Mouse (Mus musculus): ENCODE measurements around the gene Srsf2. TPM values are rescaled to one million over a fixed set of nuclear protein-coding genes. Genes with fewer than 3 reads are reported as not detected.

Gene Srsf2
- polyA plus RNA-seq, 1 experiment from 2014 or later = 935 TPM

DNA sequence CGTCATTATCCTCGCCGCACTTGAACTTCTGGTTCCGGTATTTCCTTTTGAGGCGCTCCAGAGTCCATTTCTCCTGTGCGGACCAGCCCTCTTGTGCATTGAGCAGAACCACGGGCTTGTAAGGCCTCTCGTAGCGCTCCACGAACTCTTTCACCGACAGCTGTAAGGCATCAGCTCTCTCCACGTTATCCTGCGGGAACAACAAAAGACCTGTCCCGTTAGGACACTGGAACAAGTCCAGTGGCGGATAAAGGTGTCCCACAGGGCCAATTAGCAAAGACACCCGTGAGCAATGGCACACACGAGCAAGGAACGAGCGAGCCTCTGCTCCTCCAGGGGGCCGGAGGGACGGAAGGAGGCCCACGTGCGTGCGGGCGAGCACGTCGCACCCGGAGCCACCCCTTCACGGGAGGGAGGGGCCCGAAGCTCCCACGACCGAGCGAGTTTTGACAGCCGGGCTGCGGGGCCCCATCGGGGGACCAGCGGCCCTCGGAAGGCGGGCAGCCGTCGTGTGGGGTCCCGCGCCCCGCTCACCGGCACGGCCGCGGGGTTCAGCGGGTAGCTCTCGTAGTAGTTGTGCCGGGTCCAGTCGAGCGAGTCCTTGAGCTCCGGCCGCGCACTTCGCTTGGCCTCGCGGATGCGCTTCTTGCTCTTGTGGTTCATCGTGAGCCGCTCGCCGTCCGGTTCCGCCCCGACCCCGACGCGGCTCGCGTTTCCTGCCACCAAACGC is 10.2 kb downstream of the Srsf2 start:
- H3K4me1 ChIP-seq (replicated peaks; ENCODE audit: control insufficient read depth, insufficient read depth, low read length) = peaks cover 18% of the 10 kb centered on the region
- DNase-seq (ENCODE audit: low spot score) = peak; percentile 79

GRCm38 (mm10) chr11:116840748-116841147 is 12.1 kb downstream of the Srsf2 start:
- DNase-seq (ENCODE audit: low spot score) (no peak), ATAC-seq (ENCODE audit: low FRiP score) (no peak)
- H3K36me3 ChIP-seq (ENCODE audit: control insufficient read depth, insufficient read depth, low read length) = peaks cover 25% of the 10 kb centered on the region
- WGBS = 94% methylated on average over 4 of the region's 4 CpGs
- H3K4me1 ChIP-seq (replicated peaks; ENCODE audit: control insufficient read depth, insufficient read depth, low read length) = peaks cover 18% of the 10 kb centered on the region
- peak overlapping the region; percentile 69; the same call in 1 of the 2 replicates for H3K4me2 ChIP-seq (replicated peaks; ENCODE audit: low read depth, low read length)
- no peaks in the 10 kb centered on the region for H3K9me3 ChIP-seq (ENCODE audit: control insufficient read depth, low read length)
- no peaks in the 10 kb centered on the region for H3K27me3 ChIP-seq (ENCODE audit: control insufficient read depth, insufficient read depth, low read length)
- no peak overlapping the region for H3K4me3 ChIP-seq (ENCODE audit: low read depth, low read length)
- H3K9ac ChIP-seq (ENCODE audit: low read depth, low read length) = 0 out of 2 replicates have a peak overlapping the region, but pooled peaks have one; percentile 7
- H3K27ac ChIP-seq (ENCODE audit: low read depth, low read length) = no peak overlapping the region

More for the DNA sequence above, 10.2 kb downstream of the Srsf2 start:
- Histone ChIP-seq H3K4me3 (ENCODE audit: low read depth, low read length) (peak overlapping the region; percentile 86), H3K27ac (ENCODE audit: low read depth, low read length) (peak overlapping the region; percentile 99), H3K27me3 (ENCODE audit: control insufficient read depth, insufficient read depth, low read length) (no peaks in the 10 kb centered on the region), H3K36me3 (ENCODE audit: control insufficient read depth, insufficient read depth, low read length) (peaks cover 10% of the 10 kb centered on the region), H3K9me3 (ENCODE audit: control insufficient read depth, low read length) (no peaks in the 10 kb centered on the region), H3K9ac (ENCODE audit: low read depth, low read length) (peak overlapping the region; percentile 86), H3K4me2 (replicated peaks; ENCODE audit: low read depth, low read length) (peak overlapping the region; percentile 69)
- peak; percentile 67 for ATAC-seq (ENCODE audit: low FRiP score)
- WGBS = under 1% methylated on average over 72 of the region's 73 CpGs

- 0 out of 2 replicates have a peak overlapping the region, but pooled peaks have one; percentile 7 for H3K4me2 ChIP-seq (replicated peaks; ENCODE audit: low read depth, low read length)
- 75% methylated on average over 7 of the region's 7 CpGs for WGBS
- ATAC-seq (ENCODE audit: low FRiP score) (no peak), DNase-seq (ENCODE audit: low spot score) (no peak)
- peaks cover 26% of the 10 kb centered on the region for H3K36me3 ChIP-seq (ENCODE audit: control insufficient read depth, insufficient read depth, low read length)
- H3K4me3 ChIP-seq (ENCODE audit: low read depth, low read length) = no peak overlapping the region; the same call in 1 of the 2 replicates
- H3K9me3 ChIP-seq (ENCODE audit: control insufficient read depth, low read length) = no peaks in the 10 kb centered on the region
- no peak overlapping the region for H3K9ac ChIP-seq (ENCODE audit: low read depth, low read length)
- H3K27ac ChIP-seq (ENCODE audit: low read depth, low read length) = 0 out of 2 replicates have a peak overlapping the region, but pooled peaks have one; percentile 10
- peaks cover 18% of the 10 kb centered on the region for H3K4me1 ChIP-seq (replicated peaks; ENCODE audit: control insufficient read depth, insufficient read depth, low read length)
- H3K27me3 ChIP-seq (ENCODE audit: control insufficient read depth, insufficient read depth, low read length) = no peaks in the 10 kb centered on the region
These were observed 13.3 kb downstream of the Srsf2 start for GRCm38 (mm10) chr11:116839601-116840000.

DNA sequence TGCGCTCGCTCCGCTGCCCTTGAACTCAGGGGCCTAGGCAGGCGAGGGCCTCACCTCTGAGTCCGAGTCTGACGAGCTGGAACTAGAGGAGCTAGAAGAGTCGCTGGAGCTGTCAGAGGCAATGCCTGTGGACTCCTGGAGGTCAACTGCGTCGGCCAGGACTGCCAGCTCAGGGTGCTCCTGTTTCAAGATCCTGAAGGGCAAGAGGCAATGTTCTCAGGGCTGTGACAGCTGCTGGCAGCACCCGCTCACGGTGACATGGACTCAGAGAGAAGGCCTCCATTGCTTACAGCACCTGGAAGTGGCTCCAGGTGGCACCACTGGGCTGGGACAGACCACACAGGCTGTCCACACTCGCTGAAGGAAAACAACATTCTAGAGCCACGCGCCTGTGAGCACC is 14.0 kb downstream of the Srsf2 start:
- WGBS = 86% methylated on average over 14 of the region's 14 CpGs
- ATAC-seq (ENCODE audit: low FRiP score) = no peak

GRCm38 (mm10) chr11:116837441-116837840 is 15.5 kb downstream of the Srsf2 start:
- H3K9me3 ChIP-seq (ENCODE audit: control insufficient read depth, low read length) = no peaks in the 10 kb centered on the region
- peaks cover 15% of the 10 kb centered on the region for H3K4me1 ChIP-seq (replicated peaks; ENCODE audit: control insufficient read depth, insufficient read depth, low read length)
- no peak overlapping the region for H3K4me3 ChIP-seq (ENCODE audit: low read depth, low read length)
- no peak overlapping the region for H3K27ac ChIP-seq (ENCODE audit: low read depth, low read length)
- no peak for DNase-seq (ENCODE audit: low spot score)
- H3K27me3 ChIP-seq (ENCODE audit: control insufficient read depth, insufficient read depth, low read length) = no peaks in the 10 kb centered on the region
- WGBS = 95% methylated on average over 10 of the region's 10 CpGs
- H3K4me2 ChIP-seq (replicated peaks; ENCODE audit: low read depth, low read length) = no peak overlapping the region
- no peak overlapping the region for H3K9ac ChIP-seq (ENCODE audit: low read depth, low read length)
- peaks cover 29% of the 10 kb centered on the region for H3K36me3 ChIP-seq (ENCODE audit: control insufficient read depth, insufficient read depth, low read length)
- no peak for ATAC-seq (ENCODE audit: low FRiP score)

More for the DNA sequence above, 14.0 kb downstream of the Srsf2 start:
- no peaks in the 10 kb centered on the region for H3K9me3 ChIP-seq (ENCODE audit: control insufficient read depth, low read length)
- H3K36me3 ChIP-seq (ENCODE audit: control insufficient read depth, insufficient read depth, low read length) = peaks cover 29% of the 10 kb centered on the region
- no peaks in the 10 kb centered on the region for H3K27me3 ChIP-seq (ENCODE audit: control insufficient read depth, insufficient read depth, low read length)
- H3K4me2 ChIP-seq (replicated peaks; ENCODE audit: low read depth, low read length) = no peak overlapping the region
- H3K4me1 ChIP-seq (replicated peaks; ENCODE audit: control insufficient read depth, insufficient read depth, low read length) = peaks cover 15% of the 10 kb centered on the region
- no peak overlapping the region for H3K4me3 ChIP-seq (ENCODE audit: low read depth, low read length)
- H3K27ac ChIP-seq (ENCODE audit: low read depth, low read length) = no peak overlapping the region
- DNase-seq (ENCODE audit: low spot score) = no peak
- no peak overlapping the region for H3K9ac ChIP-seq (ENCODE audit: low read depth, low read length)

GRCm38 (mm10) chr11:116836283-116836682 is 16.6 kb downstream of the Srsf2 start:
- Histone ChIP-seq H3K36me3 (ENCODE audit: control insufficient read depth, insufficient read depth, low read length) (peaks cover 29% of the 10 kb centered on the region), H3K4me2 (replicated peaks; ENCODE audit: low read depth, low read length) (no peak overlapping the region), H3K27ac (ENCODE audit: low read depth, low read length) (no peak overlapping the region), H3K4me3 (ENCODE audit: low read depth, low read length) (no peak overlapping the region), H3K27me3 (ENCODE audit: control insufficient read depth, insufficient read depth, low read length) (no peaks in the 10 kb centered on the region), H3K4me1 (replicated peaks; ENCODE audit: control insufficient read depth, insufficient read depth, low read length) (peaks cover 11% of the 10 kb centered on the region), H3K9ac (ENCODE audit: low read depth, low read length) (no peak overlapping the region), H3K9me3 (ENCODE audit: control insufficient read depth, low read length) (no peaks in the 10 kb centered on the region)
- 90% methylated on average over 4 of the region's 4 CpGs for WGBS
- no peak for ATAC-seq (ENCODE audit: low FRiP score)
- no peak for DNase-seq (ENCODE audit: low spot score)

DNA sequence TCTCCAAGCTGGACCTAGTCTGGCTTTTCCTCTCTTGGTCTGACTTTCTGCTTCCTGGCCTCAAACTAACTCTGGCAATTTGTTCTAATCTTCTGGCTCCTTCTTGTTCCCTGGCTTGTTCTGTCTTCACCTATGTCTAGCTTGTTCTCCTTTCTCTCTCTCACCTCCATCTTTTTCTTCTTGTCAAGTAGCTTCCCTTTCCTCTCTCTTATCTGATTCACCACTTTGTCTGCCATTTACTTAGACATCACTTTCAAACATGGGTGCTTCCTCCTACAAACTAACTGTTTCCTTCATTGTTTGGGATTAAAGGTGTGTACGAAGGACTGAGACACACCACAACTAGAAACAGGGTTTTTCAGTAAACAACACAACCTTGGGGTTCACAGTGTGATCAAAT is 17.9 kb downstream of the Srsf2 start:
- Histone ChIP-seq H3K4me3 (ENCODE audit: low read depth, low read length) (no peak overlapping the region), H3K4me1 (replicated peaks; ENCODE audit: control insufficient read depth, insufficient read depth, low read length) (peaks cover 3% of the 10 kb centered on the region; the same call in 1 of the 2 replicates), H3K4me2 (replicated peaks; ENCODE audit: low read depth, low read length) (no peak overlapping the region), H3K36me3 (ENCODE audit: control insufficient read depth, insufficient read depth, low read length) (peaks cover 29% of the 10 kb centered on the region), H3K9ac (ENCODE audit: low read depth, low read length) (no peak overlapping the region), H3K27me3 (ENCODE audit: control insufficient read depth, insufficient read depth, low read length) (no peaks in the 10 kb centered on the region), H3K27ac (ENCODE audit: low read depth, low read length) (no peak overlapping the region), H3K9me3 (ENCODE audit: control insufficient read depth, low read length) (no peaks in the 10 kb centered on the region)
- WGBS = 89% methylated on average over 1 of the region's 1 CpGs
- ATAC-seq (ENCODE audit: low FRiP score) (no peak), DNase-seq (ENCODE audit: low spot score) (no peak)

GRCm38 (mm10) chr11:116832172-116832685 is 20.7 kb downstream of the Srsf2 start:
- H3K27ac ChIP-seq (ENCODE audit: low read depth, low read length) = no peak overlapping the region
- H3K27me3 ChIP-seq (ENCODE audit: control insufficient read depth, insufficient read depth, low read length) = no peaks in the 10 kb centered on the region
- H3K4me1 ChIP-seq (replicated peaks; ENCODE audit: control insufficient read depth, insufficient read depth, low read length) = no peaks in the 10 kb centered on the region; the same call in 1 of the 2 replicates
- H3K36me3 ChIP-seq (ENCODE audit: control insufficient read depth, insufficient read depth, low read length) = peaks cover 14% of the 10 kb centered on the region
- H3K9me3 ChIP-seq (ENCODE audit: control insufficient read depth, low read length) = no peaks in the 10 kb centered on the region
- DNase-seq (ENCODE audit: low spot score) (peak; percentile 62), ATAC-seq (ENCODE audit: low FRiP score) (no peak)
- no peak overlapping the region for H3K9ac ChIP-seq (ENCODE audit: low read depth, low read length)
- 30% methylated on average over 4 of the region's 4 CpGs for WGBS
- no peak overlapping the region for H3K4me3 ChIP-seq (ENCODE audit: low read depth, low read length)
- no peak overlapping the region for H3K4me2 ChIP-seq (replicated peaks; ENCODE audit: low read depth, low read length)

All from hindbrain, embryonic 11.5 days (tissue).